Mouse (Mus musculus) myocyte (in vitro differentiated cells): ENCODE results near the gene Igf1r. TPM values are rescaled to one million over a fixed set of nuclear protein-coding genes. Genes with fewer than 3 reads are reported as not detected.

Source experiments
- H3K27me3 ChIP-seq: one replicate; pipeline ENCODE4 v1.6.1; 2011; ENCODE audit not compliant: control insufficient read depth, insufficient read depth, insufficient read length
- H3K36me3 ChIP-seq: one replicate; pipeline ENCODE4 v1.6.1; 2011; ENCODE audit not compliant: control insufficient read depth, insufficient read depth
- H3K4me2 ChIP-seq: one replicate; pipeline ENCODE4 v1.6.1; 2011; ENCODE audit warnings: low read depth, control low read depth
- H3K4me3 ChIP-seq: one replicate; pipeline ENCODE4 v1.5.1; 2011; ENCODE audit warnings: mild to moderate bottlenecking, control low read depth, moderate library complexity
- H3K79me2 ChIP-seq: one replicate; pipeline ENCODE4 v1.6.1; 2011; ENCODE audit not compliant: control insufficient read depth, insufficient read depth
- H3ac ChIP-seq: one replicate; pipeline ENCODE4 v1.6.1; 2011; ENCODE audit not compliant: control insufficient read depth, insufficient read length
- CEBPB ChIP-seq: IDR thresholded peaks from 2 replicates; pipeline ENCODE4 v1.6.1; 2011; ENCODE audit warnings: mild to moderate bottlenecking, moderate library complexity; ENCODE audit not compliant: poor library complexity, insufficient read depth, severe bottlenecking
- E2F4 ChIP-seq: IDR thresholded peaks from one replicate; pipeline ENCODE4 v1.6.1; 2011; ENCODE audit warnings: mild to moderate bottlenecking, control low read depth, moderate library complexity; ENCODE audit not compliant: insufficient read depth
- MAX ChIP-seq: IDR thresholded peaks from one replicate; pipeline ENCODE4 v1.6.1; 2011; ENCODE audit warnings: low read depth, mild to moderate bottlenecking, control low read depth
- MYOD1 ChIP-seq, 3 experiments: IDR thresholded peaks; one replicate each; pipeline ENCODE4 v1.6.1; 2011; ENCODE audit warnings: control low read depth in 2 of 3, low read depth in 2 of 3, mild to moderate bottlenecking in 2 of 3, moderate library complexity in 1 of 3; ENCODE audit not compliant: insufficient read length in 2 of 3, control insufficient read depth in 1 of 3
- MYOG ChIP-seq, 3 experiments: IDR thresholded peaks; one replicate each; pipeline ENCODE4 v1.6.1; 2011; ENCODE audit warnings: control low read depth in 2 of 3, low read depth in 2 of 3, mild to moderate bottlenecking in 2 of 3; ENCODE audit not compliant: insufficient read length in 2 of 3, control insufficient read depth in 1 of 3, insufficient read depth in 1 of 3
- POLR2A ChIP-seq: IDR thresholded peaks from one replicate; pipeline ENCODE4 v1.6.1; 2011; ENCODE audit warnings: low read depth, mild to moderate bottlenecking, control low read depth, moderate library complexity; ENCODE audit not compliant: insufficient read length
- POLR2AphosphoS2 ChIP-seq: IDR thresholded peaks from one replicate; pipeline ENCODE4 v1.6.1; 2011; ENCODE audit warnings: low read depth, control low read depth; ENCODE audit not compliant: insufficient read length
- REST ChIP-seq: IDR thresholded peaks from one replicate; pipeline ENCODE4 v1.6.1; 2011; ENCODE audit warnings: mild to moderate bottlenecking, control low read depth, moderate library complexity; ENCODE audit not compliant: insufficient read depth, insufficient read length
- SRF ChIP-seq: IDR thresholded peaks from one replicate; pipeline ENCODE4 v1.6.1; 2011; ENCODE audit warnings: low read depth; ENCODE audit not compliant: control insufficient read depth, insufficient read length
- TCF12 ChIP-seq: IDR thresholded peaks from one replicate; pipeline ENCODE4 v1.6.1; 2011; ENCODE audit warnings: mild to moderate bottlenecking, control low read depth; ENCODE audit not compliant: poor library complexity, insufficient read depth, severe bottlenecking
- TCF3 ChIP-seq: IDR thresholded peaks from one replicate; pipeline ENCODE4 v1.6.1; 2011; ENCODE audit warnings: low read depth, control low read depth; ENCODE audit not compliant: insufficient read length
- USF1 ChIP-seq: IDR thresholded peaks from one replicate; pipeline ENCODE4 v1.6.1; 2011; ENCODE audit warnings: low read depth, mild to moderate bottlenecking, control low read depth, moderate library complexity
- polyA plus RNA-seq: library from polyadenylated mRNA; unstranded; fragments of >200 nt; fragmentation: generic; extraction: Trizol; gene quantifications from one replicate; pipeline ENCODE4 v1.2.1, GENCODE M21; 2012; ENCODE audit warnings: missing spikeins

The Igf1r gene
- polyA plus RNA-seq, 1 experiment, result 7.9 TPM

DNA sequence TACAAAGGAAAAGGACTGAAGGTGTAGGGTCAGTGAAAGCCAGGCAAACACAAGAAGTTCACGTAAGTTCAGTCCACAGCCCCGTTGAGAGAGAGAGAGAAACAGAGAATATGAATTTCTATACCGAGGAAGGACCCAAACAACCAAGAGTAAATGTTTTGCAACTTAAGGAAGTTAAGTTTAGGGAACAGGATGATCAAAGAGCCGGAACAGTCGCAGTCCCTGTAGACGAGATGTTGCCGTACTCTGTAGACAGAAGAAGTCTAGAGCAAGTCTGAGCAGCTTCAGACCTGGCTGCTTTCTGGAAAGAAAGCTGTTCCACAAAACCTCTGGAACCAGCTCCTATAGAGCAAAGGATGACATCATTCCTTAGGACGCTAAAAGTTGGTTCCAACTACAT lies 160.0 kb downstream of the Igf1r start:
- Histone ChIP-seq H3K79me2 (peaks cover 25% of the 10 kb centered on the region), H3K4me2 (no peak overlapping the region), H3K27me3 (no peaks in the 10 kb centered on the region), H3K36me3 (no peaks in the 10 kb centered on the region), H3ac (no peak overlapping the region), H3K4me3 (no peak overlapping the region)
- no peak for TF ChIP-seq TCF3
- TF ChIP-seq MYOG (IDR thresholded peaks at IDR 0.05; ENCODE audit: control insufficient read depth in 1 of 3, insufficient read depth in 1 of 3, insufficient read length in 2 of 3, low read depth in 2 of 3), result no peak
- TF ChIP-seq POLR2AphosphoS2, result no peak
- TF ChIP-seq USF1, result no peak
- no peak for TF ChIP-seq TCF12
- TF ChIP-seq MYOD1 (IDR thresholded peaks at IDR 0.05; ENCODE audit: control insufficient read depth in 1 of 3, insufficient read length in 2 of 3, low read depth in 2 of 3), result no peak
- TF ChIP-seq E2F4, result no peak
- no peak for TF ChIP-seq SRF
- TF ChIP-seq REST, result no peak
- no peak for TF ChIP-seq POLR2A
- no peak for TF ChIP-seq MAX
- no peak for TF ChIP-seq CEBPB

DNA sequence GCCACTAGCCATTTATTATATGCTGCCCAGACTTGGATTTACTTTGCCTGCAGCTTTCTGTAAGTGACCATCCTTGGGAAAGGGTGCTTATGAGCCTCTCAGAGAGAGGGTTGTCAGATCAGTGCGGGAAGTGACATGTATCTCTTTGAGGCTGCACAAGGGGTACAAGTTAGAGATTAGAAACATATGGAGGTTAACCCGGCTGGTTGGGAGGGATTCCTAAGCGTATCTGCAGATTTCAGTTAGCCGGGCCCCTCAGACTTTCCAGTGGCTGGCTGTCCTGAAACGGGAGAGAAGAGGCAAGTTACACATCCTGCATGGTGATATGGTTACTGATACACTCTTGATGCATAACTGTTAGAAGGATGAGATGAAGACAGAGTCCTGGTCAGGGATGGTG lies 161.7 kb downstream of the Igf1r start:
- no peak overlapping the region for H3ac ChIP-seq
- H3K4me2 ChIP-seq, result no peak overlapping the region
- TF ChIP-seq MAX (no peak), POLR2AphosphoS2 (no peak), MYOG (IDR thresholded peaks at IDR 0.05; ENCODE audit: control insufficient read depth in 1 of 3, insufficient read depth in 1 of 3, insufficient read length in 2 of 3, low read depth in 2 of 3) (no peak), CEBPB (no peak), REST (no peak), POLR2A (no peak), USF1 (no peak), TCF3 (no peak), SRF (no peak), TCF12 (no peak), MYOD1 (IDR thresholded peaks at IDR 0.05; ENCODE audit: control insufficient read depth in 1 of 3, insufficient read length in 2 of 3, low read depth in 2 of 3) (no peak), E2F4 (no peak)
- no peaks in the 10 kb centered on the region for H3K27me3 ChIP-seq
- H3K4me3 ChIP-seq, result no peak overlapping the region
- no peaks in the 10 kb centered on the region for H3K36me3 ChIP-seq
- peaks cover 23% of the 10 kb centered on the region for H3K79me2 ChIP-seq

DNA sequence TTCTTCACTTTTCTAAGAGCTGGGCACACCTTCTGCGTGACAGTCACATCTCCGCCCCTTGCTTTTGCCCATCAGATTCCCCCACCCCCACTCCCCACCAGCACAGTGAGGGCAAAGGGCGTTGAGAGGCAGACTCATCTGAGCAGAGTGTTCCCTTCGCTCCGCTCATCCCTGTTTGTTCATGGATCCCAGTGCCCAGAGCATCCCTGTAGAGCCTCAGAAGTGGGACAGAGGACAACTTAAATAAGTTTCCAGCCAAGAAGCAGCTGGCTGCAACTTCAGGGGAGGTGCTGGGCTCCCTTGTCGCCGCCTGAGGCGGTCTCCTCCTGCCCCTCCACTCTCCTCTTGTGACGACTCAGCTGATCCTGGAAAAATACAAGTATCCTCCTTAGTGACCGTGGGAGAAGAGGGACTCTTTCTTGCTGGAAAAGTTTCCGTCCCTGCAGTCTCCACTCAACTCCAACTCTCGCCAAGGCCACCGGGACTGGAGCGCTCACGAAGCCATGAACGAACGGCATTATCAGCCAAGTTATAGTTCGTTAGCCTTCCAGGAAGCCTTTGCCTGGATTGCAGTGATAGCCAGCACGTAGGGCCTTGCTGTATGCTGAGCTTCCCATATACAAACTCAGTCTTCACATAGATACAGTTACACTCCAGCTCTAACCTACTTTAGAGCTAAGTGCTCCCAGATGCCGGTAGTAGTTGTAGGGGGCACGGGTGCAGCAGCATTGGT lies 162.5 kb downstream of the Igf1r start:
- Histone ChIP-seq H3K4me3 (no peak overlapping the region), H3K36me3 (no peaks in the 10 kb centered on the region), H3K79me2 (peaks cover 16% of the 10 kb centered on the region), H3ac (no peak overlapping the region), H3K27me3 (no peaks in the 10 kb centered on the region), H3K4me2 (no peak overlapping the region)
- TF ChIP-seq MYOD1 (IDR thresholded peaks at IDR 0.05; ENCODE audit: control insufficient read depth in 1 of 3, insufficient read length in 2 of 3, low read depth in 2 of 3), result no peak
- TF ChIP-seq POLR2AphosphoS2, result no peak
- TF ChIP-seq SRF, result no peak
- no peak for TF ChIP-seq REST
- TF ChIP-seq MAX, result no peak
- no peak for TF ChIP-seq E2F4
- TF ChIP-seq USF1, result no peak
- no peak for TF ChIP-seq TCF3
- no peak for TF ChIP-seq TCF12
- TF ChIP-seq CEBPB, result no peak
- TF ChIP-seq MYOG (IDR thresholded peaks at IDR 0.05; ENCODE audit: control insufficient read depth in 1 of 3, insufficient read depth in 1 of 3, insufficient read length in 2 of 3, low read depth in 2 of 3), result no peak
- TF ChIP-seq POLR2A, result no peak

DNA sequence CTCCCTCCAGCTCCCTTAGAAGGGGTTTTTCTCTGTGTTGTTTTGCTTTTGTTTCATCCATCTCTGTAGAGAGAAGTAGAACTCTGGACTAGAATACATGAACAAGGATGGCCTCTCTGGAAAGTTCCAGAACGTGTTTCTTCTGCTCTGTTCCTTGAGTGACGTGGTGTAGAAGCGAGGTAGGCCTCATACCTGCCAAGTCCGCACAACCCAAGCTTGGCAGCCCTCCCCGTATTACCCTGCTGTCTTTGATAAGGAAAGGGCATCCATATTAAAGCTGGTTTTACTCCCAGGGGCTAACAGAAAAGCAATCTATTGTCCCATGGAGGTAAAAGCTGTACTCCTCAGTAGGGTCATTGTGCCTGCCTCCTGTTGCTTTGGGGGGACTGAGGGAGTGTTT lies 164.9 kb downstream of the Igf1r start:
- no peak overlapping the region for H3K4me3 ChIP-seq
- H3ac ChIP-seq, result no peak overlapping the region
- H3K27me3 ChIP-seq, result no peaks in the 10 kb centered on the region
- H3K79me2 ChIP-seq, result peaks cover 12% of the 10 kb centered on the region
- no peak overlapping the region for H3K4me2 ChIP-seq
- H3K36me3 ChIP-seq, result no peaks in the 10 kb centered on the region
- TF ChIP-seq MYOG (IDR thresholded peaks at IDR 0.05; ENCODE audit: control insufficient read depth in 1 of 3, insufficient read depth in 1 of 3, insufficient read length in 2 of 3, low read depth in 2 of 3) (no peak), MAX (no peak), REST (no peak), MYOD1 (IDR thresholded peaks at IDR 0.05; ENCODE audit: control insufficient read depth in 1 of 3, insufficient read length in 2 of 3, low read depth in 2 of 3) (no peak), POLR2AphosphoS2 (no peak), E2F4 (no peak), USF1 (no peak), TCF3 (no peak), SRF (no peak), POLR2A (no peak), CEBPB (no peak), TCF12 (no peak)
